Mouse (Mus musculus) intestine, embryonic 15.5 days (tissue): ENCODE measurements around the gene Psmd3. TPM values are rescaled to one million over a fixed set of nuclear protein-coding genes. Genes with fewer than 3 reads are reported as not detected.
"Not testable (repeated sequence)": the region's sequence is repeated elsewhere in the genome, so short reads cannot be mapped to it uniquely, and the experiment has no call there.

ENCODE experiments used
- ATAC-seq: fragments of 200-750 bp; cut with Nextera tagmentation; 2 replicates; pipeline ENCODE4 v1.8.0; 2017; ENCODE audit warnings: moderate TSS enrichment, moderate library complexity
- H3K27ac ChIP-seq: fragments of 300-500 bp; sonication (generic); 2 replicates; pipeline ENCODE4 v1.5.1; 2015; ENCODE audit warnings: mild to moderate bottlenecking, inconsistent platforms
- H3K27me3 ChIP-seq: fragments of 300-500 bp; sonication (generic); replicated peaks from 2 replicates; pipeline ENCODE4 v1.6.1; 2015; ENCODE audit warnings: inconsistent platforms
- H3K36me3 ChIP-seq: fragments of 300-500 bp; sonication (generic); 2 replicates; pipeline ENCODE4 v1.6.1; 2015; ENCODE audit warnings: inconsistent platforms
- H3K4me1 ChIP-seq: fragments of 300-500 bp; sonication (generic); replicated peaks from 2 replicates; pipeline ENCODE4 v1.6.1; 2015; ENCODE audit warnings: inconsistent platforms
- H3K4me2 ChIP-seq: fragments of 300-500 bp; sonication (generic); replicated peaks from 2 replicates; pipeline ENCODE4 v1.6.1; 2015; ENCODE audit warnings: mild to moderate bottlenecking, inconsistent platforms
- H3K4me3 ChIP-seq: fragments of 300-500 bp; sonication (generic); replicated peaks from 2 replicates; pipeline ENCODE4 v1.5.1; 2015; ENCODE audit warnings: inconsistent platforms
- H3K9ac ChIP-seq: fragments of 300-500 bp; sonication (generic); 2 replicates; pipeline ENCODE4 v1.6.1; 2015; ENCODE audit warnings: inconsistent platforms
- H3K9me3 ChIP-seq: fragments of 300-500 bp; sonication (generic); 2 replicates; pipeline ENCODE4 v1.6.1; 2016; ENCODE audit warnings: inconsistent platforms
- WGBS: fragments of 180-500 bp; shearing (Covaris S2); methylation state at CpG from one replicate; pipeline ENCODE4 v1.1.7; 2015; 5-methylcytosine and 5-hydroxymethylcytosine counted together
- polyA plus RNA-seq: library from polyadenylated mRNA; unstranded; fragments of >200 nt; fragmentation: Nextera tagmentation; extraction: Ambion mirVana; gene quantifications from 2 replicates; pipeline ENCODE4 v1.2.1, GENCODE M21; 2015

Psmd3 gene
- 195 and 202 TPM in 2 replicates for polyA plus RNA-seq

DNA sequence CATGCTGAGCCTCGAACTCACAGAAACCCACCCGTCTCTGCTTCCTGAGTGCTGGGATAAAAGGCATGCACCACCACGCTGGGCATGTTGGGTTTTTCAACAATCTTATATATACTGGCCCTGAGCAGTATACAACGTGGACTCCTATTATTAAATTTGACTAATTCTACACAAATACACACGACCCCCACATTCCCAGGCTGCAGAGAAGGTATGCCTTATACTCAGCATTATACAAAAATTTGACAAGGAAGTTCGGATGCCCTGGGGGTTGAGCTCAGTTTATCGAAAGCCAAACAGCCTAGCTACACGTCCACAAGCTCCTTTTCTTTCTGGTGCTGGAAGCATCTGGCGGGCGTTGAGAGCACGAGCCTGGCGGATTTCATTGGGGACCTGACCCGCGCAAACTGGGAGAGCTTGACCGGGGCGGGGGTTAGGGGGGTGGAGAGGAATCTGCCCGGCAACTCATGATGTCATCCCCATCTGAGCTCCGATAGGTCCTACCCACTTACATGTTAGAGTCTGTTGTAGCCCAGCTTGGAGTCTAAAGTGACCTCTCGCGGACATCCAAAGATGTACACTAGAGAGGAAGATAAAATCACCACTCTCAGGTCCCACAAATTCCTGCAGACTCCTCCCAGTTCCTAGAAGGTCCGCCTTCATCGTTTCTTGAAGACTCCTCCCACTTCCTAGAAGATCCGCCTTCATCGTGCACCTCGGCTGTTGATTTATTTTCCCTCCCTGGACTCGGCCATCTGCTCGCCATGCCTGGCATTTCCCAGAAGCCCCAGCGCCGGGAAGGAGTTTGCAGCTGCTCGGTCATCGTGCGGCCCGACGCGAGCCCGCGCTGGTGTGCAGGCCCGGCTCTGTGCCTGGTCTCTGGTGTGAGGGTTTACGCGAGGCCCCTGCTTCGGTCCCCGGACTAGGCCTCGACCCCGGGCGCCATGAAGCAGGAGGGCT lies at the start of gene Psmd3:
Psmd3 (plus strand) TSS at position 769 of the 960 bp plus-strand sequence.
- Histone ChIP-seq H3K4me2 (peak within 1 kb of the TSS; percentile 74), H3K4me3 (peak within 1 kb of the TSS; percentile 92), H3K27ac (peak within 1 kb of the TSS; percentile 72), H3K27me3 (no peaks in the 10 kb centered on the region), H3K36me3 (peaks cover 17% of the 10 kb centered on the region), H3K9ac (peak within 1 kb of the TSS; percentile 97), H3K9me3 (no peaks in the 10 kb centered on the region), H3K4me1 (0 out of 2 replicates have a peak, but pooled peaks cover 4% of the 10 kb centered on the region)
- peak; percentile 94 for ATAC-seq
- 3% methylated on average over 45 of the region's 45 CpGs for WGBS

DNA sequence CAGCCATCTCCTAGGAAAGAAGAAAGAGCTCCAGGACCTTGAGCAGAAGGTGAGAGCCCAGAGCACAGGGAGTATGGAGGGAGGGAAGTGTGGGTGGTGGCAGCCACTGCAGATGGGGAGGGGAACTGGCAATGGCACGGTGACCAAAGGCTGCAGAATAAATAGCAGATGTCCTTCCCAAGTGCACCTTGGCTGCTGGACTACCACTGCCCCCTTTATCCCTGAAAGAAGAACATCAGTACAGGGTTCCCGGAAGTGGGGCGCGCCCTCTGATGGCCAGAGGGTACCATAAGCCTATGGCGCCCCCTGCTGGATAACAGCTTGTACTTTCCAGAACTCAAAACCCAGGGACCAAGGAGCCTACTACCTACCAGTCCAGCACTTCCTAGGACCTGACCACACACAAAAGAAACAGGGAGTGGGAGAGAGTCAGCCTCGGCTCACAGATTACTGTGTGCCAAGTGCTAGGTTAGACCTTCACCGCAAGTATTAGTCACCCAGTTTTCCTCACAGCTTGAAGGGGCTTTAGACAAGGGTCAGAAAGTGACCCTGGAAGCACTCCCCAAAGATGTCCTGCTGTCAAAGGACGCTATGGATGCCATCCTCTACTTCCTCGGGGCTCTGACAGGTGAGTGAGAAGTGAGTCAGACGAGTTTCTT lies 46.9 kb upstream of the Psmd3 start:
- not testable (repeated sequence) for H3K27me3 ChIP-seq, H3K27ac ChIP-seq, H3K9ac ChIP-seq, H3K4me3 ChIP-seq, H3K36me3 ChIP-seq, H3K4me2 ChIP-seq, H3K9me3 ChIP-seq, H3K4me1 ChIP-seq, ATAC-seq
- WGBS, result 36% methylated on average over 10 of the region's 10 CpGs

DNA sequence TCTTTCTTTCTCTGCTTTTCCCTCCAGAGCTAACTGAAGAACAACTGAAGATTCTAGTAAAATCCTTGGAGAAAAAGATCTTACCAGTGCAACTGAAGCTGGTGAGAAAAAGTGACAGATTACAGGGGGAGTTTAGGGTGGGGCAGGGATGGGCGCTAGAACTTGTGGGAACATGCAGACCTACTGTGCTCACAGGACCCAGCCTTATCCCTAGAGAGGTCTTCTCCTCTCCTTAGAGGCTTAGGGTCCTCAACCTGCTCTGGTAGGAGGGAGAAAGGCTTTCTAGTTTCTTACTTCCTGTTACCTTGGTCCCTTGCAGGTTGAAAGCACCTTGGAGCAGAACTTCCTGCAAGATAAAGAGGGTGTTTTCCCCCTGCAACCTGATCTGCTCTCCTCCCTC lies 44.9 kb upstream of the Psmd3 start:
- H3K9ac ChIP-seq, result no peak overlapping the region
- H3K4me2 ChIP-seq, result no peak overlapping the region
- WGBS, result 67% methylated on average over 1 of the region's 1 CpGs
- H3K9me3 ChIP-seq, result no peaks in the 10 kb centered on the region
- no peaks in the 10 kb centered on the region for H3K27me3 ChIP-seq
- H3K4me3 ChIP-seq, result no peak overlapping the region
- H3K4me1 ChIP-seq, result no peaks in the 10 kb centered on the region
- no peak overlapping the region for H3K27ac ChIP-seq
- ATAC-seq, result no peak
- H3K36me3 ChIP-seq, result no peaks in the 10 kb centered on the region

DNA sequence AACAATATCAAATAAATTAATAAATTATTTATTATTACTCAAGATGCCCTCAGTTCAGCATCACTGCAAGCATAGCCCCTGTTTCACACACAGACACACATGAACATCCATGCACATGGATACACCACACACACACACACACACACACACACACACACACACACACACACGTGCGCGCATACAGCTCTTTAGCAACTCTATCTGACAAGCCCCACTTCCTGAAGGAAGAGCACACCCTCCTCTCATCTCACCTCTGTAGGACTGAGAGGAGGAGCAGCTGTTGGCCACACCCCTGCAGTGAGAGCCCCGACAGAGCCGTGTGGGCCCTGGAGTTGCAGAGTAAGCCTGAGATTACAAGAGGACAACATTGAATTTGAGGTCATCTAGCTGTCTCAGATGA lies 42.3 kb upstream of the Psmd3 start:
- Histone ChIP-seq H3K9ac (no peak overlapping the region), H3K36me3 (no peaks in the 10 kb centered on the region), H3K4me2 (no peak overlapping the region), H3K27ac (no peak overlapping the region), H3K27me3 (no peaks in the 10 kb centered on the region), H3K9me3 (no peaks in the 10 kb centered on the region), H3K4me3 (no peak overlapping the region), H3K4me1 (no peaks in the 10 kb centered on the region)
- ATAC-seq, result no peak
- WGBS, result 56% methylated on average over 5 of the region's 5 CpGs

DNA sequence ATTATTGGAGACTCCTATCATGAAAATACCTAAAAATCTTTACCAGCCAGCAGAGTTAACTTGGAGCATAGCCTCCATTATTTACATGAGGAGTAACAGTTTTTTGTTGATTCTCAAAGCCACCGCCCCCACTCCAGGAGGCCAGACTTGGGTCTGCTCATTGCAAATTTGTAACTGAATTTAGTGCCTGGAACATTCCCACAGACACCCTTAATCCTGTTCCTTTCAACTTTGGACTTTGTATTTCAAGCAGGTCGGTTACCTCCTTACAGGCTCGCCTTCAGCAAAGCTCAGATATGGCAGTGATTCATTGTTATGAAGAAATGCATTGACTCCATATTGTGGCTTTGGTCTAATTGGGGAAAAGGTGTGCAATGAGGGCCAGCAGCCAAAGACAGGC lies 37.6 kb upstream of the Psmd3 start:
- no peak overlapping the region for H3K27ac ChIP-seq
- H3K4me3 ChIP-seq, result no peak overlapping the region
- no peaks in the 10 kb centered on the region for H3K36me3 ChIP-seq
- H3K4me2 ChIP-seq, result no peak overlapping the region
- WGBS, result 69% methylated on average over 3 of the region's 3 CpGs
- ATAC-seq, result no peak
- H3K27me3 ChIP-seq, result no peaks in the 10 kb centered on the region
- no peak overlapping the region for H3K9ac ChIP-seq
- H3K9me3 ChIP-seq, result no peaks in the 10 kb centered on the region
- H3K4me1 ChIP-seq, result no peaks in the 10 kb centered on the region

DNA sequence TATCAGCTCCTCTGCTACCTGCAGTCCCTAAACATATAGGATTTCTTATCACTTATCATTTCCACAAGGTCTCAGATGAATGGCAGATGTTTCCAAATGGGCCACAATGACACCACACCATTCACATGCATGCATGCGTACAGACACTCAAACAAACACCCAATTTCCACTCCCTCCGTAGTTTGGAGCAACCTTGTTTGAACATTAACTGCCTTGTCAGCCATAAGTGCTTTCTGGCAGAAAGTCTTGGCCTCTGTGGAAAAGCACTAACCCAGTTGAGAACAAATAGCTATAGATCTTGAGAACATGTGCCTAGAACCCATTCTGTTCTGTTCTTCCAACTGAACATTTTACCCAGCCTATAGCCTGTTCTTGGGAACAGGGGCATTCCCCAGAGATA lies 36.4 kb upstream of the Psmd3 start:
- ATAC-seq, result no peak
- no peak overlapping the region for H3K9ac ChIP-seq
- H3K27ac ChIP-seq, result no peak overlapping the region
- 68% methylated on average over 2 of the region's 2 CpGs for WGBS
- no peak overlapping the region for H3K4me3 ChIP-seq
- no peak overlapping the region for H3K4me2 ChIP-seq
- H3K9me3 ChIP-seq, result no peaks in the 10 kb centered on the region
- no peaks in the 10 kb centered on the region for H3K4me1 ChIP-seq
- H3K27me3 ChIP-seq, result no peaks in the 10 kb centered on the region
- H3K36me3 ChIP-seq, result no peaks in the 10 kb centered on the region

DNA sequence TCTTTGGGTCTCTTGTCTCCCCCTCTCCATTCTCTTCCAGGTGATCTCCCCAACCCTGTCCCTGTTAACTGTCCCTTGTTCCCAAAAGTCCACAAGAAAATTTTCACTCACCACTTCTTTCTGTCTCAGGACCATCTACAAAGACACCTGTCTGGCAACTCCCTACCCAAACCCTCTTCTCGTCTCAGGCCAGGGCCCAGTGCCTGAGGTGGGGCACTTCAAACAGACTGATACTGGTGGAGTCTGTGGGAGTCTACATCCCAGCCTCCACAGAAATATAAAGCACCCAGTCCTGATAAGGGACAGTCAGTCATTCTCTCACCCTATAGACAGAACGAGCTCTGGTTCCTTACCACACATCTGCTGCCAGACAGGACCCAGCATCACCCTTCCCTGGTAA lies 35.9 kb upstream of the Psmd3 start, which contains the start of gene Gsdma2:
Gsdma2 (plus strand) TSS at position 301 of the 400 bp plus-strand sequence.
- 38% methylated on average over 2 of the region's 2 CpGs for WGBS
- no peak for ATAC-seq
- H3K27me3 ChIP-seq, result no peaks in the 10 kb centered on the region

DNA sequence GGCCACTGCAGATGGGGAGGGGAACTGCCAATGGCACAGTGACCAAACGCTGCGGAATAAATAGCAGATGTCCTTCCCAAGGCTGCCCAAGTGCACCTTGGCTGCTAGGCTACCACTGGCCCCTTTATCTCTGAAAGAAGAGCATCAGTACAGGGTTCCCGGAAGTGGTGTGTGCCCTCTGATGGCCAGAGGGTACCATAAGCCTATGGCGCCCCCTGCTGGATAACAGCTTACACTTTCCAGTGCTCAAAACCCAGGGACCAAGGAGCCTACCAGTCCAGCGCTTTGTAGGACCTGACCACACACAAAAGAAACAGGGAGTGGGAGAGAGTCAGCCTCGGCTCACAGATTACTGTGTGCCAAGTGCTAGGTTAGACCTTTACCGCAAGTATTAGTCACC lies 27.3 kb upstream of the Psmd3 start:
- not testable (repeated sequence) for H3K4me3 ChIP-seq, H3K4me1 ChIP-seq, H3K9ac ChIP-seq, H3K4me2 ChIP-seq, H3K27ac ChIP-seq, H3K9me3 ChIP-seq, H3K27me3 ChIP-seq, H3K36me3 ChIP-seq
- WGBS, result 10% methylated on average over 7 of the region's 7 CpGs
- ATAC-seq, result peak; percentile 74

More for the DNA sequence above, 35.9 kb upstream of the Psmd3 start, which contains the start of gene Gsdma2:
- H3K9ac ChIP-seq, result no peak within 1 kb of the TSS
- no peak within 1 kb of the TSS for H3K4me3 ChIP-seq
- H3K9me3 ChIP-seq, result no peaks in the 10 kb centered on the region
- no peak within 1 kb of the TSS for H3K27ac ChIP-seq
- H3K36me3 ChIP-seq, result no peaks in the 10 kb centered on the region
- no peaks in the 10 kb centered on the region for H3K4me1 ChIP-seq
- no peak within 1 kb of the TSS for H3K4me2 ChIP-seq

DNA sequence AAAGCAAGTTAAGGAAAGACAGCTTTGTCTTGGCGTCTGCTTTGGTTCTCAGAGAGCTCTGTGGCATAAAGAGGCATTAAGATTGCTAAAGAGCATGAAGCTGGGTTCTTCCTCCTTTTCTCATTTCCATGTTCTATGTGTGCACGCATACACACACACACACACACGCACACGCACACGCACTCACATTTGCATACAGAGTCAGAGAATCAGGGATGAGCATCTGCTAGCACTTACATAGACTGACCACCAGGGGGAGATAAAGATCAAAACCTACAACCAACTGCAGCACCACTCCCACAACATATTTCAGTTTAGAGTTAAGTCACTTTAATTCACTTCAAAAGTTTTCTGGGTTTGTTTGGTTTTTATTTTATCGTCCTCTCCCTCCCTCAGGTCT lies 21.8 kb upstream of the Psmd3 start:
- peak; percentile 65 for ATAC-seq
- H3K4me2 ChIP-seq, result peak overlapping the region; percentile 7; the same call in 1 of the 2 replicates
- no peaks in the 10 kb centered on the region for H3K4me1 ChIP-seq
- no peaks in the 10 kb centered on the region for H3K36me3 ChIP-seq
- no peaks in the 10 kb centered on the region for H3K27me3 ChIP-seq
- H3K9me3 ChIP-seq, result no peaks in the 10 kb centered on the region
- H3K27ac ChIP-seq, result no peak overlapping the region
- 9% methylated on average over 6 of the region's 6 CpGs for WGBS
- H3K9ac ChIP-seq, result no peak overlapping the region
- H3K4me3 ChIP-seq, result no peak overlapping the region

DNA sequence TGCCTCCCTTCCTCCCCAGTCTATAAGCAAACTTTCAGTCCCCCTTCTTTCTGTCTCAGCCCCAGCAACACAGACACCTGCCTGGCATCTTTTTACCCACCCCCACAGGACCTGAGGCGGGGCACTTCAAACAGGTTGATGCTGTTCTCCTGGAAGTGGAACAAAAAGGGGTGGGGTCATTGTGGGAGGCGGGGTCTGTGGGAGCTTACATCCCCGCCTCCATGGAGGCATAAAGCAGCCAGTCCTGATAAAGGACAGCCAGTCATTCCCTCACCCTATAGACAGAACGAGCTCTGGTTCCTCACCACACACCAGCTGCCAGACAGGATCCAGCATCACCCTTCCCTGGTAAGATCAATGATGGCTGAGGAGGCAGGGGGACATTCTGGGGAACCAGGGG lies 18.3 kb upstream of the Psmd3 start, which contains the start of gene Gsdma:
Gsdma (plus strand) TSS at position 261 of the 400 bp plus-strand sequence.
- Histone ChIP-seq H3K4me1 (no peaks in the 10 kb centered on the region), H3K9me3 (no peaks in the 10 kb centered on the region), H3K4me2 (no peak within 1 kb of the TSS), H3K4me3 (no peak within 1 kb of the TSS), H3K27me3 (peaks cover 13% of the 10 kb centered on the region; the same call in 1 of the 2 replicates), H3K27ac (no peak within 1 kb of the TSS), H3K9ac (no peak within 1 kb of the TSS), H3K36me3 (no peaks in the 10 kb centered on the region)
- WGBS, result 16% methylated on average over 4 of the region's 4 CpGs
- no peak for ATAC-seq

DNA sequence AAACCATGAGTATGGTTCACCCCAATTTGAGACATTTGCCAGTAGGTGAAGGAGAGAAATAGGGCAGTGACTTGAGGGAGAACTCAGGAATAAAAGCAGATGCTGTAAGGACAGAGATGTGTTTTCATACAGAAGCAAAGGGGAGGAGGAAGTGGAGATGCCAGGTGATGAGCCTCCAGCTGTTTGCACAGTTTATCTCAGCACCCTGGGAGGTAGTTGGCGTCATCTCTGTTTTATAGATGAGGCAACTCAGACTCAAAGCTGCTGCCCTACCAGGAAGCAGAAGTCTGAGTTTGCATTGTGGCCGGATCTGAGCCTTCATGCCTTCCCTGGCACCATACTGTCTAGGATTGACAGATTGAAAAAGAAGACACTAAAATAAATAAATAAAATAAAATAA lies 13.4 kb upstream of the Psmd3 start:
- ATAC-seq, result no peak
- Histone ChIP-seq H3K4me2 (no peak overlapping the region), H3K27ac (no peak overlapping the region), H3K9ac (no peak overlapping the region), H3K4me1 (no peaks in the 10 kb centered on the region), H3K36me3 (no peaks in the 10 kb centered on the region), H3K27me3 (peaks cover 13% of the 10 kb centered on the region; the same call in 1 of the 2 replicates), H3K9me3 (no peaks in the 10 kb centered on the region), H3K4me3 (no peak overlapping the region)
- WGBS, result 37% methylated on average over 2 of the region's 2 CpGs

DNA sequence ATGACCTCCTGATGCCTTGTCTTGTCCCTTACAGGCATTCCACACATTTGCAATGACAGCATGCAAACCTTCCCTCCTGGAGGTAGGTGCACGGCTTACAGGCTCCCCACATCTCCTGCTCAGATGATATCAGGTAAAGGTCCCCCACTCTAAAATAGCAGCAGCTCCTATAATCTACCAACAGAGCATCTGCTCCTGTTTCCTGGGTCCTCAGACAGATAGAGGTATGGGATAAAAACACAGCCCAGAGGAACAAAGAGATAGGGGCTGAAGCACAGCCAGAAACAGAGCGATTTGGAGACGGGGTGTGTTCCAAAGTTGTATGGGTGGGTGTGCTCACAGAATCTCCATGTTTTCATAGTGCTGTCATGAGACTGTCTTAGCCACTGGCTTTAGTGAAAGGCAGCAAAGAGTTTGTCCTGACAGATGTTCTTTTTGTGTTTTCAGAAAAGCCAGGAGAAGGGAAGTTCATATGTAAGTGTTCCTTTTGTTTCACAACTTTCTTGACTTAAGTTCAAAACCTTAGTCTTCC lies 11.0 kb upstream of the Psmd3 start:
- H3K4me1 ChIP-seq, result no peaks in the 10 kb centered on the region
- no peak overlapping the region for H3K4me3 ChIP-seq
- H3K36me3 ChIP-seq, result no peaks in the 10 kb centered on the region
- H3K4me2 ChIP-seq, result no peak overlapping the region
- H3K9ac ChIP-seq, result no peak overlapping the region
- peaks cover 13% of the 10 kb centered on the region; the same call in 1 of the 2 replicates for H3K27me3 ChIP-seq
- no peaks in the 10 kb centered on the region for H3K9me3 ChIP-seq
- ATAC-seq, result no peak
- H3K27ac ChIP-seq, result no peak overlapping the region
- 79% methylated on average over 3 of the region's 3 CpGs for WGBS
